Mouse (Mus musculus): ENCODE results near the gene Blcap. TPM values are rescaled to one million over a fixed set of nuclear protein-coding genes. Genes with fewer than 3 reads are reported as not detected.
A peak's percentile ranks its signal among the peaks of the same experiment; 100 is the strongest.
"Not testable (repeated sequence)": the region's sequence is repeated elsewhere in the genome, so short reads cannot be mapped to it uniquely, and the experiment has no call there.

The Blcap gene
- total RNA-seq (2015; ENCODE audit: low replicate concordance): 1.7 and 4.0 TPM in 2 replicates
- 1.8 and 3.2 TPM in 2 replicates for total RNA-seq (2017; ENCODE audit: low replicate concordance)

DNA sequence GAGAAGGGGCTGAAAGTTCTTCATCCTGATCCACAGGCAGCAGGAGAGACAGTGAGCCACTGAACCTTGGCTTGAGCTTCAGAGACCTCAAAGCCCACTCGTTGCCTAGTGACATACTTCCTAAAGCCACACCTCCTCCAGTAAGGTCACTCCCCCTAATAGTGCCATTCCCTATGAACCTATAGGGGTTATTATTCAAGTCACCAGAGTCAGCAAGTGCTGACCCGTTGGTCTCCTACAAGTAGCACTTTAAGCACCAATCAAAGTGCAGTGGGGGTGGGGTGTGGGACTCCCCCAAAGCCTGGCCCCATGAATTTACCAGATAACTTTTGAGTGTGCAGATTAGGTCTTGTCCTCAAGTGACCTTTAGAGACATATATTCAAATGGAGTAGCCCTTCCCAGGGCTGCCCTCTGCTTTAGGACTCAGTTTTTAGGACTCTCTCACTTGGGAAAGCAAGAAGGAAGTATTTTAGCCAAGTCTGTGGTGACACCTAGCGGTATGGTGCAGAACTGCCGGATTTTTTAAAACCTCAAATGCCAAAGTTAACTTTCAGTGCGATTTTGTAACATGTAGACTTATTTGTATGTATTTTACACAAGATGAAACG lies at the start of gene Blcap:
Gene Blcap (minus strand): TSS at position 51 of the 609 bp plus-strand sequence.
- no peak for ATAC-seq (replicated peaks; ENCODE audit: low FRiP score, poor library complexity, severe bottlenecking)

DNA sequence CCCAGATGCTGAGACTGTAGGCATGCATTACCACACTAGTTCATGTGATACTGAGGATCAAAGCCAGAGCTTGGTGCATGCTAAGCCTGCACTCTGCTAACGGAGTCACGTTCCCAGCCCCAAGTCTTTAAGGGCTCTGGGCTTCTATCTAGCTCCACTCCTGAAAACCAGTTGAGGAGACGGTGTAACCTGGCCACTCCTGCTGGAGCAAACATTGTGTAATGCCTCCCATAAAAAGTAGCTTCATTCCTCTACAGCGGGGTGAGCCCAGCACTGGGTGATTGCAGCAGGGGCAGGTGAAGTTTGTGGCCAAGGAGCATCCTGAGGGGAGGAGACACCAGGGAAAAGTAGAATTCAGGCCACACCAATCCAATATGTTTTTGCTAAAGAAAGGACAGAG lies 47.3 kb upstream of the Blcap start:
- no peak for ATAC-seq (replicated peaks; ENCODE audit: low FRiP score, poor library complexity, severe bottlenecking)

DNA sequence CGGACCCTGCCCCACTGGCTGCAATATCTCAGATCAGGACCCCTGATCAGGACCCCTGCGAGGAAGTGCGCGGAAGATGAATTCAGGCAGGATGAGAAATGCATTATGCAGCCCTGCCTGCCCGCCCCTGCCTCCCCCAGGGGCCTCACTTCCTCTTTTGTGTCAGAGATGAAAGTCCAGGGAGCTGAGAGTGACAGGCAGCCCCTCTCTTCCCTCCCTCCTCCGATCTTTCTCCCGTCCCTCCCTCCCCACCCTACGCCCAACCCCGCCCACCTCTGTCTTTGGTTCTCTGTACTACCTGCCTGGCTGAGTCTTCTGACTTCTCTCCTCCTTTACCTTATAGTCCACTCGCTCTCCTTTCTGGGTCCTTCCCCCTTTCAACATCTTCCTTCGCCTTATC lies 42.9 kb upstream of the Blcap start:
- ATAC-seq (replicated peaks; ENCODE audit: low FRiP score, poor library complexity, severe bottlenecking): no peak

DNA sequence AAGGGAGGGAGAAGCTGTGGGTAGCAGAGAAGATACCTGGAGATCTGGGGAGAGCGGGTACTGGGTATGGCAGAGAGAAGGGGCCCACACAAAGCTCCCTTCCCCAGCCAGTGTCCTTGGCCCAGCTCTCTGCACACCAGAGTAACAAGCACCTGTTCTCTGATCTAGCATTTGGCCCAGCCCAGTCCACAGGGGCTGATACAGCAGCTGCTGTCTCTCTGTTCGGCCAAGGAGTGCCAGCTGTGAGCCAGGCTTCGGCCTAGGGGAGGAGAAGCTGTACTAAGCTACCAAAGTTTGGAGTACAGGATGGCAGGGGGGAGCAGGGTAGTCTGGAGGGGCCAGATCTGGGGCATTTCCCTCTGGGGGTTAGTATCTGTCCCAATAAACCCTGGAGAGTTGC lies 40.7 kb upstream of the Blcap start:
- ATAC-seq (replicated peaks; ENCODE audit: low FRiP score, poor library complexity, severe bottlenecking): no peak

DNA sequence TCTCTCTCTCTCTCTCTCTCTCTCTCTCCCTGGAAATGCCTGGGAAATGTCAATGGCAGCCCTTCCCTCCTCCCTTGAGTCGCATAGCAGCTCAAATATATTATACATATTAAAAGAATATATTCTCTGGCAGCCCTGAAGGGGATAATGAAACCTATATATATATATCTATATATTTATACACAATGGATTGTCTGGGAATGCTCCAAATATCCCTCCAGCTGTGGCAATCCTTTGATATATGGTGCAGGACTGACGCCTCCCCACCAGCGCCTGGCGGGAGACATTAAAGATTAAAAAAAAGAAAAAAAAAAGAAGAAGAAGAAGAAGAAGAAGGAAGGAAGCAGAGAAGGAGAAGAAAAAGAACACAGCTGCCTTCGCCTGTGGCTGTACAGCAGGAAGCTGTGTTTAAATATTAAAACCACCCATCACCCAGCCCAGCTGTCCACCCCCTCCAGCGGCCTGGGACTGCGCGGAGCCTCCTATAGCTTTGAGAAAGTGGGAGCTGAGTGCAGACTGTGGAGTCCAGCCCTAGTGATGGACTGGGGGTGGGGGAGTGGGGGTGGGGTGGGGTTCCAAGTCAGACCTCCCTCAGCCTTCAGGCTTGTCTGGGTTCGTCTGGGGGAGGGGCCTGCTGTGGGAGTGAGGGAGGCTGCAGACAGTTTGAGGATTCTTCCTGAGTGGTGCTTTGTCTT lies 36.6 kb upstream of the Blcap start:
- ATAC-seq (replicated peaks; ENCODE audit: low FRiP score, poor library complexity, severe bottlenecking): no peak

DNA sequence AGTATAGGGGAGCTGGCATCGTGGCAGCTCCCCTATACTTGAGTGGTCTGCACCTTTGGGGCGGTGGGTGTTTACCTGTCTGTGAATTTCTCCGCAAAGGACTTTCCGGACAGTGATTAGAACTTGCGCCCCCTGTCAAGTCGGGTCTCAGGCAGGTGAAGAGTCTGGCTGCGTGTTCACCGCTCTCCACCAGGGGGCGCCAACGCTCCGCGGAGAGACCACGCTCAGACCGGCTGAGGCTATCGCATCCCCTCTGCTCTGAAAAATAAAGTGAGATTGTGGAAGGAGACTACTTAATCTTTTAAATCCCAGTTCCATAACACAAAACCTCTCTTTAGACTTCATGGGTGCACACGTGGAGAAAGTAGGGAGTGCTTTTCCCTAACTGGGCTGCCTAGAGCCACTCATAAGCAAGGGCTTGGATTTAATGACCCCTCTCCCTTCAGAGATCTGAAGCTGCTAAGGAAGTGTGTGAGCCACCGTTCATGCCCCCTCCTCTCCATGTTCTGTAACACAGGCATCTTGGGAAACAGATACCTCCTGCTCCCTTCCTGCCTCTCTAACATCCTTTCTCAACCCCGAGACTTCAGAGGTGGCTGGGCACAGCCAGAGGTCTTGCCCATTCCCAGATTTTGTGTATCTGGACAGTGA lies 34.1 kb upstream of the Blcap start:
- ATAC-seq (replicated peaks; ENCODE audit: low FRiP score, poor library complexity, severe bottlenecking): peak; percentile 70; the same call in 1 of the 2 replicates

DNA sequence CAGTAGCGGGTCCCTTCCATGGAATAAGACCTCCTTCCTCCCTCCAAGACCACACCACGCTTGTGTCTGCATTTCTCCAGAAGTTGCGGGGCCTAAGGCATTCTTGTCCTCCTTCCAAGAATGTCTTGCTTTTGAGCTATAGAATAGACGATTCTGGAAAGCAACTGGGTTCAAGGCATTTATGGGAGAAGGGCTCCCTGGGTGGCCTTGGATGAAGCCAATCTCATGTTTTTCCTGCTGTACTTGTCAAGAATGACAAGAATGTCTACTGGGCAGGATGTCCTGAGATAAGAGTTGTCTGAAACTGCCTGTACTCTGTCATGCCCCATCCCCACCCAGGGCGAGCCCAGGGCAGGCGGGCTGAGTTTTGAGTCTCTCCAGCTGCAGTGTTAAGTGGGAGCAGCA lies 30.4 kb upstream of the Blcap start:
- ATAC-seq (replicated peaks; ENCODE audit: low FRiP score, poor library complexity, severe bottlenecking): no peak

DNA sequence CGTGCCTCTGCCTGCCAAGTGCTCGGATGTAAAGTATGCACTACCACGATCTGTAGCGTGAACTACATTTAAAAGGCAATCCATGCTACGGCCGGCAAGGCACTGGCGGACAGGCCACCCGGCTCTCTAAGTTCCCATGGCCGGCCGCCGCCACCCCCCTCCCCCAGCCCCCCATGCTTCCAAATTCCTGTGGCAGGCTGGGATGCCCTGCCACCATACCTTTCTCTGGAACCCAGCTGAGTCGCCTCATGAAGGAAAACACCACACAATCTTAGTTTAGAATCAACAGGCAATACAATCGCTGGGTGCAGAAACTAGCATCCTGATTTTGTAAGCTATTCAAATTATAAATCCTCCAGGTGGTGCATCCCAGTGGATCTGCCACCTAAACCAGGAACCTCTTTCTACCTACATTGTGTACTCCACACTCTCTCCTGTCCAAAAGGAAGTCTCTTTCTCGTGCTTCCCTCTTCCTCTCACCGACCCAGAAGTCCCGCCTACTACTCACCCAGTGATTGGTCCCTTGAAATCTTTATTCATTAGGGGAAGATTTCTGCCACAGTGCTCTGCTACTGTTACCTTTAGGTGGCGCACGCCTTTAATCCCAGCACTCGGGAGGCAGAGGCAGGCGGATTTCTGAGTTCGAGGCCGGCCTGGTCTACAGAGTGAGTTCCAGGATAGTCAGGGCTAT lies 25.9 kb upstream of the Blcap start:
- ATAC-seq (replicated peaks; ENCODE audit: low FRiP score, poor library complexity, severe bottlenecking): no peak

DNA sequence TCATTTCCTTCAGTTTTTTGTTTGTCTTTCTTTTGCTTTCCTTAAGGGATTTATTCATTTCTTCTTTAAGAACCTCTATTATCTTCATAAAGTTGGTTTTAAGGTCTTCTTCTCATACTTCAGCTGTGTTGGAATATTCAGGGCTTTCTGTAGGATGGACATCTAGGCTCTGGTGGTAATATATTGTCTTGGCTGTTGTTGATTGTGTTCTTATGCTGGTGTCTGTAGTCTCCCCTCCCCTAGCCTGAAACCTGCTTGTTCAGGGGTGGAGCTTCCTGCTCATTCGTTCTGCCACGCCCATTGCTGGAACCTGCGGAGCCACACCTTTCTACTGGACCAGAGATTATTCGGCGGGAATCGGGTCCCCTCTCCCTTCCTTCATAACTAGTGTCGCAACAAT lies 14.3 kb upstream of the Blcap start:
- ATAC-seq (replicated peaks; ENCODE audit: low FRiP score, poor library complexity, severe bottlenecking): not testable (repeated sequence)

DNA sequence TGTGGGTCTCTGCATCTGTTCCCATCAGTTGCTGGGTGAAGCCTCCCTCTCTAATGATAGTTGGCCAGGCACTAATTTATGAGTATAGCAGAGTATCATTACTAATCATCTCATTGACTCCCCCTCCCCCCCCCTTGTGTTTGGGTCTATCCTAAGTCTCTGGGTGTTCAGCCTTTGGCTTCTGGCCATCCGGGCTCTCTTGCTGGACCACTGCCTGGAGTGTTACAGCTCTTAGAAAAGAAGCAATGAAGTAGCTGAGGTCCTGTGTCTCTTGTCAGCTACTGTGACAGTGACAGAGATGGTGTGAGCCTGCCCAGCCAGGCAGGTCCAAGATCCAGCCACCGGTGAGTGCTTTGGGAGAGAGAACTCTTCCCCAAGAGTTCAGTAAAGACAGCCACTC lies 1.7 kb upstream of the Blcap start:
- ATAC-seq (replicated peaks; ENCODE audit: low FRiP score, poor library complexity, severe bottlenecking): no peak

DNA sequence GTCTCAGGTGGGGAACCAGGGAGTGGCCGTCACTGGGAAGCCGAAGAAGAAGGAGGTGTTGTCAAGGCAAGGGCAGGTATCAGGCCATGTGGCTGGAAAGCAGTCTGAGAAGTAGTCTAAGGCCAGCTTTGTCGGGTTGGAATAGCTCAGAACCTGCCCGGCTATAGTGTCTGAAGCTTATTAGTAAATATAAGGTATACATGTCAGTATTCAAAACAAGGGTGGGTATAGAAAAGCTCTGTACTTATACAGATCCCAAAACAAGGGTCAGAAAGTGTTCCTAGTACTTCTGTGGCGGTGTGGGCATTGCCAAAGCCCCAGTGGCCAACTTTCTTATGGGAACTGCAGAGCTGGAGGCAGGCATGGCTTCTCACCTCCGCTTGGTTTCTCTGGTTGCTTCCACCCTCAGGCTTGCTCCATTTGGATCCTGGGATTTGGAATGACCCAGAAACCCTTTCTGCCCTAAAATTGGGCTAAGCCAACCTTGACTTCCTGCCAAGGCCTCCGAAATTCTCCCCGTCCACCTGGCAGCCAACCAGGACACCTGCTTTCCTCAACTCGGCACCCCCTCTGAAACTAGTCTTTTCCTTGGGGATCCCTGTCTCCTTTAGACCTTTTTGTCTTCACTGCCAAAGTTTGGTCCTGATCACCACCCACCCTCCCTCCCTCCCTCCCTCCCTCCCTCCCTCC lies 1.1 kb downstream of the Blcap start:
- ATAC-seq (replicated peaks; ENCODE audit: low FRiP score, poor library complexity, severe bottlenecking): no peak

DNA sequence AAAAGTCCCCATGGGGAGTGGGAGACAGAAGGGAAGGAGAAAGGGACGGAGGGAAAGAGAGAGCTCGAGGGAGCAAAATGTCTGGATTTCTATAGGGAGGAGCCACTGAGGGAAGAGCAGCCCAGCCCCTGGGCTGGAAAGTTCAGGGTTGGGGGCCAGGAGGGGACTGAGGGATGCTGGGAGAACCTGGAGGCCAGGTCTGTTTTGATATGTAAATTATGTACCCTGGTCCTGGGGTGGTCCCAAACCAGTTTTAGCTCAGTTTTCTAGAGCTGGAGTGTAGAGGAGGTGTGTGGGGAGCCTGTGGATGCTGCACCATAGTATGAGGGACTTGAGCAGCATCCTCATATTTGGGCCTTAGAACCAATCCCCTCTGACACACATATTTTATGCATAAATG lies 2.2 kb downstream of the Blcap start:
- no peak for ATAC-seq (replicated peaks; ENCODE audit: low FRiP score, poor library complexity, severe bottlenecking)

DNA sequence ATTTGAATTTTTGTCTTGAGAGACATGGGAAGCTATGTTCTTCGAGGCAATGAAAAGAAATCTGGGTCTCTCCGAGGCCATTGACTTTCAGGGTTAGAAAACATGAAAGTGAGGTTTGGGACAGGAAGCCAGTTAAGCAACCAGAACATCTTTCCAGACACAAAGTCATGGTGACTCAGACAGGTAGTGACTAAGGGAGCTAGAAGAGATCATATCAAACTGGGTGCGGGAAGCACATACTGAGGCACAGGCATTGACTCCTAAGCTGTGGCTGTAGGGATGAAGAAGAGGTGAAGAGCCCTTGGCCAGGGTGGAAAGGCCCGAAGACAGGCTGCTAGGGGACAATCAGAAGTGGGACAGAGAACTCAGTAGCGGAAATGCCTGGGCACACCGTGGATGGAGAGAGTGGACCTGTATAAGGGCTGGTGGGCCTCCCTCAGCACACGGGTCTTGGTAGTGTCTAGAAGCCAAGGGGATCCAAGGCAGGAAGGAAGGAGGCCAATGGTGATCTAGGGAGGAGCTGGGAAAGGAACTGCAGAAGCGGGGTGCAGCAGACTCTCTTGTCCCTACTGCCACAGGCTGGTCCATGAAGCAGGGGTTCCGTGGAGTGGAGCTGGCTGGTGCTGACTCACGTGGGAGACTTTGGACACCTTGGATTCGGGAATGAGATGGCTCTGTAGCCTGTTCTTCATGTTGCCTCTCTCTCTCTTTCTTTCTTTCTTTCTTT lies 3.7 kb downstream of the Blcap start:
- ATAC-seq (replicated peaks; ENCODE audit: low FRiP score, poor library complexity, severe bottlenecking): no peak

DNA sequence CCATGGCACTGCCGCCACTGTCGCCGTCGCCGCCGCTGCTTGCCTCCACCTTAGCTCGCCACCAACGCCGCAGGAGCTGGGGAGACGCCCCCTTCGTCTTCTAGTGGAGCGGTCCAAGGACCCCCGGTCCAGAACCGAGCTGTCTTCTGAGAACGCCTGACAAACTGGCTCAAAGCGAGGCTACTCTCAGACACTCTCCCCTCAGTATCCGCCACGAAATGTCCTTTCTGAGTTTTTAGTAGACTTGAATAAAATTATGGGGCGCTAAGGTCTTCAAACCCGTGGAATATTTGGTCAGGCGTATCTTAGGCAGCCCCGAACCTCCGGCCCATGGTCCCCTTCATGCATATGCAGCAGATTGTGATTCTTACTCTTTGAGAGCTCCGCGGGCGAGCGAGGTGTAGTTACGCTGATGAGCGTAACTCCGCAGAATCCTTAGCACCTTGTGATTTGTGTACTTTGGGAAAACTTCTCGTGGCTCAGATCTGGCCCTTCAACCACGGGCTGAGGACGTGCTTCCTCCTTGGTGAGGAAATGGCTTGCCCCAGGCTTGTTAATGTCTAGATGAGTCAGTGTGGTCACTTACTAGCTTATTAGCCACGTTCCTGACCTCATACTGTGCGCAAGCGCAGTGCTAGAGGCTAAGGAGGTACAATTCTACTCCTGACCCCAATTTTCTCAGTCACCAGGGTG lies 4.7 kb downstream of the Blcap start:
- ATAC-seq (replicated peaks; ENCODE audit: low FRiP score, poor library complexity, severe bottlenecking): peak; percentile 60

DNA sequence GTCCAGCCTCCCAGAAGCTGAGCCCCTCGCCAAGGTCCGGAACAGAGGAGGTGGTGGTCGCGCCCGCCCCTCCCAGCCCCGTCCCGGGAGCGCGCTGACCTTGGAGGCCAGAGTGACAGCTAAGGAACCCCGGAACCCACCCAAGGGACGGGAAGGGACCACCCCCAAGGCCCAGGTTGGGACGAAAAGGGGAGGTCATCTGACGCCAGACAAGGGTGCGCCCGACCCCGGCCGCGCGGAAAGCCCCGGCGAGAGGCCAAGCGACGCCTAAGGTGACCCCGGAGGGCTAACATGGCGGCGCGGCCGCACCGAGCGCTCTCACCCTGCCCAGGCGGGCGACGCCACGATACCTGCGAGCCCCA lies 5.2 kb downstream of the Blcap start:
- ATAC-seq (replicated peaks; ENCODE audit: low FRiP score, poor library complexity, severe bottlenecking): no peak

DNA sequence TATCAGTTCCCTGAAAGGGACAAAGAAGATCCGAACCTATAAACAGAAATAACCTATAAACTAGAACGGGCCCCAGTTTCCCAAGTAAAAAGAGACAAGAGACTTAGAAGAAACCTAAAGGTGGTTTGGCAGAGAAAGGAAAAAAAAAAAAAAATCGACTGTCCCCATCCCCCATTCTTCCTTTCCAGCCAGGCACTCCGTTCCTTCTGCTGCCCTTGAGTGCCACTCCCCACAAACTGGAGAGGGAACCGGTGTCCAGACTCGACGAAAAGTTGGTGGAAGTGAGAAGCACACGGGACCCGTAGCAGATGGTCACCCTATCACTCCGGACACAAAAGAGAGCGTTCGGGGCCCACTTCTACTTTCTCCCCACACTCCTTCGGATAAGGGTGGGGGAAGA lies 5.6 kb downstream of the Blcap start:
- no peak for ATAC-seq (replicated peaks; ENCODE audit: low FRiP score, poor library complexity, severe bottlenecking)

DNA sequence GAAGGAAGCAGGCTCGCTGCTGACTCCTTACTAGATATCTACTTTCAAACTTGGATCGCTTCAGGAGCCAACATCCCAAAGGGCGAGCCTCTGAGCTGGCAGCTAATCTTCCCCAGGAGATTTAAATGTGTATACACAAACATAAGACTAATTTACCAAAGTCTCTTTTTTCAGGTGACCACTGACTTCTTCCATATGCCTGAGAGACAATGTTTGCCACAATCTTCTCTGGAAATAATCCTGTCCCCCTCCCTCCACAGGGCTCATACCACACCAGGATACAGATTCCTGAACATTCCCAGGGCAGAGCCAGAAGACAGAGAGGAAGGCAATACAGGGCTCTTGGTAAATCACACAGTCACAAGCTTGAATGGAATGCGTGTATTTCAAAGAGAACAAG lies 6.4 kb downstream of the Blcap start:
- no peak for ATAC-seq (replicated peaks; ENCODE audit: low FRiP score, poor library complexity, severe bottlenecking)

DNA sequence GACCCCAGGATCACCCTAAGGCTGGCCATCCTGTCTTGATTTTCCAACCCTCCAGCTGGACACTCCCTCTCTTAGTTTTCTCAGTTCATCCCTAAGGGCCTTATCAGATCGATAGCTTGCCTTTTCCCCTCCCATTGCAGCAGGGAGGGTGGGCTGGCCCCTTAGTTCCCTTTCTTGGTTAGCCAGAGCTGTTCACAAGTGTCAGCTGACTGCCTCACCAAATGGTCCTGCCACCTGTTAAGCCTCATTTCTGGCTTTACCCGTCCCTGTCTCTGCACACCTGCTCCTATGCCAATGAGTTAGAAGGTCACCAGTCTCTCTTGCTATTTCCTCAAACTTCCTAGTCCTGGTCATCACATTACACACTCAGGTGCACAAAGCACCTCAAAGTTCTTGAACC lies 8.0 kb downstream of the Blcap start:
- ATAC-seq (replicated peaks; ENCODE audit: low FRiP score, poor library complexity, severe bottlenecking): no peak

All from erythroid progenitor cell, adult 5-6 weeks (primary cell).